Mouse (Mus musculus) liver, embryonic 14.5 days (tissue): ENCODE measurements around the gene Anks4b.

Source experiments
- CTCF ChIP-seq: IDR thresholded peaks from 2 replicates; pipeline ENCODE4 v1.5.1; 2016; ENCODE audit warnings: antibody characterized with exemption, low read depth, control low read depth
- EP300 ChIP-seq: IDR thresholded peaks from 2 replicates; pipeline ENCODE4 v1.6.1; 2016; ENCODE audit warnings: antibody characterized with exemption, low read depth

GRCm38 (mm10) chr7:120190150-120190665 is 16.6 kb downstream of the Anks4b start:
- TF ChIP-seq CTCF = no peak
- no peak for TF ChIP-seq EP300
